Mouse (Mus musculus): ENCODE results near the gene Olfr1449.
"Not testable (repeated sequence)": the region's sequence is repeated elsewhere in the genome, so short reads cannot be mapped to it uniquely, and the experiment has no call there.

The Olfr1449 gene

DNA sequence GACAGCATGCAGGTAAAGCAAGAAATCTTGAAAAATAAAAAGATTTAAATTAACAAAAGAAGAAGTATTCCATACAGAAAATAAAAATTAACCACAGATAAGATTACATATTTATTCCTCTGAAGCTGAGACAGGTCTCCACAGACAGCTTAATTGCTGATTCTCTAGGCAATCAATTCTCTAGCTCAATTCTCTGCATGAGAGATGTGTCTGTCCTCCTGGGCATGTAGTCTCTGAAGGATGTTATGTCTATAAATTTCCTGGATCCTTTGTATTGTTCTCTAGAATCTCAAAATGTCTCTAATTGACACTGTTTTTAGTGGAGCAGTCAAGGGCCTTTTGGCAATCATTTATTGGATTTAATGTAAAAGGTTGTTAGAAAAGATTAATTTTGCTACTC is at the start of gene Olfr1449:
Olfr1449 (plus strand) TSS at position 301 of the 400 bp plus-strand sequence.
- no peak for DNase-seq (ENCODE audit: low read depth, low spot score)

DNA sequence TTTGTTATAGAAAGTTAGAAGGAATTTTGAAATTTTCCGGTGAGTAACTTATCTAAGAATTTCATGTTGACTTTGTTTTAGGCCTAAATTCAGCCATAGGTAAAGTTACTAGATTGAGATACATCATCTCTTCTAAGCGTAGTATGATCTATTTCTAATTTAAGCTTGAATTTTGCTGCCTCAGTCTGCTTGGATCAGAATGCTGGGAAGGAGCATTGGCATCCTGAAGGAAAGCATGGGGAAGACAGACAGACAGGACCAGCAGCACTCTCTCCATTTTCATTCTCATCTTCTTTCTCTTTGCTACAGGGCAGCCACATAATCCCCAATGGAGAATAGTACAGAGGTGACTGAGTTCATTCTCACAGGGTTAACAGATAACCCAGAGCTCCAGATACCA is 47.1 kb upstream of the Olfr1449 start, which contains the start of gene Olfr1445:
Olfr1445 (plus strand) TSS at position 301 of the 400 bp plus-strand sequence.
- no peak for DNase-seq (ENCODE audit: low read depth, low spot score)

DNA sequence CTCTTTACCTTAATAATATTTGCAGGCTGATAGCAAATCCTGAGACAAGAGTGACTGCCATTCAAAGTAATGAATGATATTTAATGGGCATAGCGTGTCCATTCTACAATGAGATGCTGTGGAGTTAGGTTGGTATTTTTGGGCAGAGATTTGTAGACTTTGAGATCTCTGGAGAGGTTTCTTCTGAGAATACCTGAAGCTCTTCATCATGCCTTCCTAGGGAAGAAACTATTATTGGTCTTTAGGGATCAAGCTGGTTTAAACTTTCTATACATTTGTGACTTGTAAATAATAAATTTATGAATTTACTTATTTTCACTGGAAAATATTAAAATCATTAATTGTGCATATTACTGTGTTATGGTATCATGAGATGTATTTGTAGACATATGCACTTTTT is 37.2 kb upstream of the Olfr1449 start, which contains the start of gene Olfr1446:
Olfr1446 (minus strand) TSS at position 101 of the 400 bp plus-strand sequence.
- DNase-seq (ENCODE audit: low read depth, low spot score): no peak

DNA sequence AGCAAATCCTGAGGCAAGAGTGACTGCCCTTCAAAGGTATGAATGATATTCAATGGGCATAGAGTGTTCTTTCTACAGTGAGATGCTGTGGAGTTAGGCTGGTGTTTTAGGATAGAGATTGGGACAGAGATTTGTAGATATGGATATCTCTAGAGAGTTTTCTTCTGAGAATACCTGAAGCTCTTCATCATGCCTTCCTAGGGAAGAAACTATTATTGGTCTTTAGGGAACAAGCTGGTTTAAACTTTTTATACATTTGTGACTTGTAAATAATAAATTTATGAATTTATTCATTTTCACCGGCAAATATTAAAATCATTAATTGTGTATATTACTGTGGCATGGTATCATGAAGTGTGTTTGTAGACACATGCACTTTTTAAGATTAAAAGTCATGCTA is 27.0 kb upstream of the Olfr1449 start, which contains the start of gene Olfr1447:
Olfr1447 (minus strand) TSS at position 101 of the 400 bp plus-strand sequence.
- no peak for DNase-seq (ENCODE audit: low read depth, low spot score)

DNA sequence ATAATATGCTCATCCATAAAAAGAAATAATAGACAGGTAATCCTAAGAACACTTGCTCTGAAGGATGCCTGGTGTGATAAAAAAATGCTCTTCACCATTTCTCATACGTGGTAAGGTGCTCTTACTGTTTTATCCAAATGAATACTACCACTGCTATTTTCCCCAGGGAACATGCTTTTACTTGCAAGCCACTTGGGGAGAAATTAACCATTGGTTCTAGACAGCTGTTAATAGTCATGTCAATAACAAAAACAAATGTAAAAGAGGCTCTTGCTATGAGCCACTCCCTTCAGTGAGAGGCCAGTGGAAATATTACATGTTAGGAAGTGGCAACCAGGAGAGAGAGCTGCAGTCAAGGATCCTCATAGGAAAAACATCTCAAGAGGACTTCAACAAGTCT is 6.3 kb upstream of the Olfr1449 start, which contains the start of gene Olfr1448:
Olfr1448 (minus strand) TSS at position 101 of the 400 bp plus-strand sequence.
- DNase-seq (ENCODE audit: low read depth, low spot score): no peak

DNA sequence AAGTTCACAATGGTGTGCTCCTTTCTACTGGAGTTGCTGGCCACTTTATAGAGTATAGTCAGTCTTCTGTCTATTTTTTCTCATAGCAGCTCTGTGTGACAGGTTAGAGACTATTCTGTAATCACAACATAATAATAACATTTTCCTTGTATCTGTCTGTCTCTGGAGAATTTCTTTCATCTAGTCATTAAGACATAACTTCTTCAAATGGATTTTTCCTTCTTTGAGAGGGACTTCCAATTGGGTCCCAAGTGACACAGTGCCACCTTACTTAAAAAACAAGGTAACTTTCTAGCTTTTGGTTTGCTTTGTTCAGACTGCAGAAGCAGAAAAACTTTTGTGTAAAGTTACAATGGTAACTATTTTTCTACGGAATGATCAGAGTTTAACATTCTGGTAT is 19.3 kb downstream of the Olfr1449 start, which contains the start of gene Olfr1450:
Olfr1450 (plus strand) TSS at position 301 of the 400 bp plus-strand sequence.
- no peak for DNase-seq (ENCODE audit: low read depth, low spot score)

DNA sequence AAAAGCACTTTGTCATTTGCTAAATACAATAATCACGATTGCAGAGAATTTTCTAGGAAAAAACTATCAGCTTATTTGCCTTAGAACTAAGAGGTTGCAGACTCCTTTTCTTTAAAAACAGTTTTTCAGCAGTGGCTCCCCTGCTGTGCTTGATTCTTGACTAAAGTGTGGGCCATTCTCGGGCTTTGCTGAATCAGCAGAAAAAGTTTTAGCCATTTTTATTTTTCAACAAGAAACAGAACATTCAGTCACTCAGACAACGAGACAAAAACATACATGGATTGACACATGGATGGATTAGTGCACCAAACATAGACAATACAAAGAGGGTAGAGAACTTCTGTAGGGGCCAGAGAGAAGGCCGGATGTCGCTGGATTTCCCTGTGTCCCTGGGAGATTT is 39.4 kb downstream of the Olfr1449 start:
- DNase-seq (ENCODE audit: low read depth, low spot score): not testable (repeated sequence)

Measured in telencephalon, adult 2 months (tissue).